Mouse (Mus musculus): ENCODE measurements at regions not wholly inside any gene's neighbourhood (a gene's known extent, or its start where the extent isn't known, plus 50 kb on each side); places are given as distances from the start of the nearest gene placed in this dataset.
"Not testable (repeated sequence)": the region's sequence is repeated elsewhere in the genome, so short reads cannot be mapped to it uniquely, and the experiment has no call there.

GRCm38 (mm10) chr9:72166084-72166483, 54.4 kb upstream of the Tcf12 start:
- DNase-seq (ENCODE audit: low spot score), result no peak
- intact Hi-C loops (cut with DNase I), result no loop called here

- DNase-seq (ENCODE audit: low spot score), result no peak
- intact Hi-C loops (cut with DNase I), result no loop called here
Measured at GRCm38 (mm10) chr9:72166611-72167010, 54.9 kb upstream of the Tcf12 start.

GRCm38 (mm10) chr9:72169231-72169630, 57.6 kb upstream of the Tcf12 start:
- DNase-seq (ENCODE audit: low spot score), result no peak
- intact Hi-C loops (cut with DNase I), result no loop called here

- peak; percentile 12 for DNase-seq (ENCODE audit: low spot score)
- intact Hi-C loops (cut with DNase I), result loop anchor here (2.0 kb wide), 1 partner anchor 35 kb away; no protein-coding TSS in a partner anchor
Measured at GRCm38 (mm10) chr9:72169728-72170188, 58.1 kb upstream of the Tcf12 start.

- no peak for DNase-seq (ENCODE audit: low spot score)
- intact Hi-C loops (cut with DNase I), result loop anchor here (2.0 kb wide), 1 partner anchor 35 kb away; no protein-coding TSS in a partner anchor
Measured at GRCm38 (mm10) chr9:72170235-72170634, 58.6 kb upstream of the Tcf12 start.

GRCm38 (mm10) chr9:72172331-72172730, 60.7 kb upstream of the Tcf12 start:
- intact Hi-C loops (cut with DNase I), result no loop called here
- no peak for DNase-seq (ENCODE audit: low spot score)

- DNase-seq (ENCODE audit: low spot score), result no peak
- intact Hi-C loops (cut with DNase I), result no loop called here
Measured at GRCm38 (mm10) chr9:72180972-72181371, 69.3 kb upstream of the Tcf12 start.

- DNase-seq (ENCODE audit: low spot score), result no peak
- intact Hi-C loops (cut with DNase I), result no loop called here
Measured at GRCm38 (mm10) chr9:72183336-72183735, 71.7 kb upstream of the Tcf12 start.

GRCm38 (mm10) chr9:72183925-72184324, 72.3 kb upstream of the Tcf12 start:
- peak; percentile 17 for DNase-seq (ENCODE audit: low spot score)
- intact Hi-C loops (cut with DNase I), result no loop called here

GRCm38 (mm10) chr9:72189867-72190266, 78.2 kb upstream of the Tcf12 start:
- intact Hi-C loops (cut with DNase I), result loop anchor here (2.0 to 10.0 kb wide), 2 partner anchors 77 to 545 kb away; no protein-coding TSS in a partner anchor
- no peak for DNase-seq (ENCODE audit: low spot score)

- intact Hi-C loops (cut with DNase I), result loop anchor here (2.0 to 10.0 kb wide), 2 partner anchors 78 to 546 kb away; no protein-coding TSS in a partner anchor
- no peak for DNase-seq (ENCODE audit: low spot score)
Measured at GRCm38 (mm10) chr9:72190631-72191030, 79.0 kb upstream of the Tcf12 start.

- DNase-seq (ENCODE audit: low spot score), result no peak
- intact Hi-C loops (cut with DNase I), result loop anchor here (2.0 to 10.0 kb wide), 2 partner anchors 78 to 546 kb away; no protein-coding TSS in a partner anchor
Measured at GRCm38 (mm10) chr9:72191091-72191490, 79.4 kb upstream of the Tcf12 start.

- intact Hi-C loops (cut with DNase I), result loop anchor here (1.0 to 10.0 kb wide), 3 partner anchors 59 to 548 kb away; no protein-coding TSS in a partner anchor
- DNase-seq (ENCODE audit: low spot score), result peak; percentile 26
Measured at GRCm38 (mm10) chr9:72192051-72192952, 80.6 kb upstream of the Tcf12 start.

- DNase-seq (ENCODE audit: low spot score), result not testable (repeated sequence)
- intact Hi-C loops (cut with DNase I), result loop anchor here (1.0 to 10.0 kb wide), 3 partner anchors 60 to 548 kb away; no protein-coding TSS in a partner anchor
Measured at GRCm38 (mm10) chr9:72192953-72193337, 81.3 kb upstream of the Tcf12 start.

GRCm38 (mm10) chr9:72195348-72195747, 79.3 kb upstream of the Zfp280d start:
- intact Hi-C loops (cut with DNase I), result loop anchor here (10.0 kb wide), 1 partner anchor 551 kb away; no protein-coding TSS in a partner anchor
- no peak for DNase-seq (ENCODE audit: low spot score)

- DNase-seq (ENCODE audit: low spot score), result peak; percentile 32
- intact Hi-C loops (cut with DNase I), result loop anchor here (10.0 kb wide), 1 partner anchor 552 kb away; no protein-coding TSS in a partner anchor
Measured at GRCm38 (mm10) chr9:72196626-72197330, 77.9 kb upstream of the Zfp280d start.

GRCm38 (mm10) chr9:72197331-72197732, 77.3 kb upstream of the Zfp280d start:
- peak; percentile 15 for DNase-seq (ENCODE audit: low spot score)
- intact Hi-C loops (cut with DNase I), result loop anchor here (10.0 kb wide), 1 partner anchor 553 kb away; no protein-coding TSS in a partner anchor

GRCm38 (mm10) chr9:72198976-72199375, 75.7 kb upstream of the Zfp280d start:
- no peak for DNase-seq (ENCODE audit: low spot score)
- intact Hi-C loops (cut with DNase I), result loop anchor here (10.0 kb wide), 1 partner anchor 554 kb away; no protein-coding TSS in a partner anchor

- intact Hi-C loops (cut with DNase I), result no loop called here
- no peak for DNase-seq (ENCODE audit: low spot score)
Measured at GRCm38 (mm10) chr9:72204357-72204905, 70.2 kb upstream of the Zfp280d start.

GRCm38 (mm10) chr9:72205815-72206214, 68.8 kb upstream of the Zfp280d start:
- intact Hi-C loops (cut with DNase I), result no loop called here
- DNase-seq (ENCODE audit: low spot score), result no peak
